Mouse (Mus musculus) olfactory bulb, adult 2 months (tissue): ENCODE data around the gene Tsc2.

Experiments
- CTCF ChIP-seq: fragments of 200-500 bp; IDR thresholded peaks from 2 replicates; pipeline ENCODE4 v1.5.1; 2012; ENCODE audit warnings: low read depth, mild to moderate bottlenecking, low read length, moderate library complexity; ENCODE audit not compliant: insufficient read depth
- POLR2A ChIP-seq: fragments of 200-500 bp; IDR thresholded peaks from 2 replicates; pipeline ENCODE4 v1.6.1; 2012; ENCODE audit warnings: mild to moderate bottlenecking, low read depth, low read length, moderate library complexity; ENCODE audit not compliant: insufficient read depth

DNA sequence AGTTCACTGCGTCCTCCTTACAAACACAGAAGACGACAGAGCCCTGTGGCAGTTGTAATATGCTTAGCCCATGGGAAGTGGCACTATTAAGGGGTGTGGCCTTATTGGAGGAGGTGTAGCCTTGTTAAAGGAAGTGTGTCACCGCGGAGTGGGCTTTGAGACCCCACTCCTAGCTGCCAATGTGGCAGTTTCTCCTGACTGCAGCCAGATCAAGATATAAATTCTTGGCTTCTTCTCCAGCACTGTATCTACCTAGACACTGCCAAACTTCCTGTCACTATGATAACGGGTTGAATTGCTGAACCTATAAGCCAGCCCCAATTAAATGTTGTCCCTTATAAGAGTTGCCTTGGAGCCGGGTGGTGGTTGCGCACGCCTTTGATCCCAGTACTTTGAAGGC, 7.0 kb downstream of the Tsc2 start:
- TF ChIP-seq CTCF (no peak), POLR2A (no peak)
